Mouse (Mus musculus) kidney, postnatal 0 days (tissue): ENCODE data around the gene Atg4a-ps. TPM values are rescaled to one million over a fixed set of nuclear protein-coding genes. Genes with fewer than 3 reads are reported as not detected.

ENCODE experiments used
- ATAC-seq: fragments of 200-750 bp; cut with Nextera tagmentation; replicated peaks from 2 replicates; pipeline ENCODE4 v1.8.0; 2017; ENCODE audit warnings: low read depth, moderate number of reproducible peaks, moderate TSS enrichment, moderate library complexity; ENCODE audit not compliant: low FRiP score
- DNase-seq: peaks from one replicate; pipeline ENCODE4 v3.0.0-alpha.2; 2016; ENCODE audit warnings: low spot score
- H3K27ac ChIP-seq: fragments of 300-500 bp; sonication (generic); 2 replicates; pipeline ENCODE4 v1.5.1; 2014; ENCODE audit warnings: mild to moderate bottlenecking
- H3K27me3 ChIP-seq: fragments of 300-500 bp; sonication (generic); 2 replicates; pipeline ENCODE4 v1.6.1; 2014; ENCODE audit warnings: low read length, mixed read lengths; ENCODE audit not compliant: insufficient read depth
- H3K36me3 ChIP-seq: fragments of 300-500 bp; sonication (generic); 2 replicates; pipeline ENCODE4 v1.6.1; 2014; ENCODE audit warnings: low read length, mixed read lengths; ENCODE audit not compliant: insufficient read depth
- H3K4me1 ChIP-seq: fragments of 300-500 bp; sonication (generic); replicated peaks from 2 replicates; pipeline ENCODE4 v1.6.1; 2014; ENCODE audit warnings: antibody characterized with exemption, low read length, mixed read lengths; ENCODE audit not compliant: insufficient read depth
- H3K4me2 ChIP-seq: fragments of 300-500 bp; sonication (generic); 2 replicates; pipeline ENCODE4 v1.6.1; 2014; ENCODE audit warnings: mild to moderate bottlenecking, low read length, moderate library complexity, mixed read lengths
- H3K4me3 ChIP-seq: fragments of 300-500 bp; sonication (generic); replicated peaks from 2 replicates; pipeline ENCODE4 v1.5.1; 2014; ENCODE audit warnings: low read depth, low read length
- H3K9ac ChIP-seq: fragments of 300-500 bp; sonication (generic); 2 replicates; pipeline ENCODE4 v1.6.1; 2014; ENCODE audit warnings: low read depth, low read length
- H3K9me3 ChIP-seq: fragments of 300-500 bp; sonication (generic); replicated peaks from 2 replicates; pipeline ENCODE4 v1.6.1; 2016; ENCODE audit warnings: low read length, inconsistent platforms, mixed read lengths
- CTCF ChIP-seq: IDR thresholded peaks from 2 replicates; pipeline ENCODE4 v1.5.1; 2016; ENCODE audit warnings: antibody characterized with exemption, low read depth, mild to moderate bottlenecking, moderate library complexity
- WGBS: fragments of 180-500 bp; shearing (Covaris S2); extraction: QIAGEN DNeasy Blood & Tissue Kit; methylation state at CpG from one replicate; pipeline ENCODE4 v1.1.7; 2014; 5-methylcytosine and 5-hydroxymethylcytosine counted together
- polyA plus RNA-seq: library from polyadenylated mRNA; unstranded; fragments of >200 nt; fragmentation: Nextera tagmentation; extraction: Ambion mirVana; gene quantifications from 2 replicates; pipeline ENCODE4 v1.2.1, GENCODE M21; 2015

The Atg4a-ps gene
- polyA plus RNA-seq, 1 experiment from 2014 or later: 0.26 TPM

GRCm38 (mm10) chr3:103634256-103634655, 11.6 kb downstream of the Atg4a-ps start:
- no peak for ATAC-seq
- H3K9me3 ChIP-seq: no peaks in the 10 kb centered on the region
- H3K27me3 ChIP-seq: no peaks in the 10 kb centered on the region
- no peak for DNase-seq
- 100% methylated on average over 1 of the region's 1 CpGs for WGBS
- H3K9ac ChIP-seq: no peak overlapping the region
- no peak overlapping the region for H3K27ac ChIP-seq
- H3K4me1 ChIP-seq: no peaks in the 10 kb centered on the region
- no peak for TF ChIP-seq CTCF
- no peak overlapping the region for H3K4me3 ChIP-seq
- no peaks in the 10 kb centered on the region for H3K36me3 ChIP-seq
- no peak overlapping the region for H3K4me2 ChIP-seq

- Histone ChIP-seq H3K36me3 (no peaks in the 10 kb centered on the region), H3K27me3 (no peaks in the 10 kb centered on the region), H3K4me2 (no peak overlapping the region), H3K27ac (no peak overlapping the region), H3K4me3 (no peak overlapping the region), H3K9ac (no peak overlapping the region), H3K4me1 (no peaks in the 10 kb centered on the region), H3K9me3 (no peaks in the 10 kb centered on the region)
- no peak for TF ChIP-seq CTCF
- 67% methylated on average over 4 of the region's 4 CpGs for WGBS
- no peak for ATAC-seq
- DNase-seq: no peak
Measured at GRCm38 (mm10) chr3:103633831-103634230, 12.0 kb downstream of the Atg4a-ps start.

DNA sequence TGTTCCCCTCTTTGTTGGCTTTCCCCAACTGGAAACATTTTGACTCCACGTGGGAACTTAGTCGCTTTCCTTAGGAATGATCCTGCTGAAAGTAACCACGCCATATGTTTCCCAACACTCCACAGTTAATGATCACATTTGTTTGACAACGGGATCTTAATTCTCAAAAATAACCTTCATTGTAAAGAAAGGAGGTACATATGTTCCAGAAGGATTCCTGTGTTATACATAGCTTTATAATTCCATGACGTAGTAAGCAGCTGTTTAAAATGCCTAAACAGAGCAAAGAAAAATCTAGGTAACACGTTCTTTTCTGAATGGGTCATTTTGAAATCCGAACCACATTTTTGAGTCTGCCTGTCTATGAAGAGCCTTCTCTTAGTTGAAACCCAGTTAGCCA, 12.7 kb downstream of the Atg4a-ps start:
- no peaks in the 10 kb centered on the region for H3K9me3 ChIP-seq
- H3K27me3 ChIP-seq: no peaks in the 10 kb centered on the region
- DNase-seq: no peak
- no peak for ATAC-seq
- 75% methylated on average over 7 of the region's 7 CpGs for WGBS
- no peaks in the 10 kb centered on the region for H3K4me1 ChIP-seq
- H3K36me3 ChIP-seq: no peaks in the 10 kb centered on the region
- no peak overlapping the region for H3K4me2 ChIP-seq
- no peak overlapping the region for H3K4me3 ChIP-seq
- no peak for TF ChIP-seq CTCF
- H3K9ac ChIP-seq: no peak overlapping the region
- H3K27ac ChIP-seq: no peak overlapping the region

DNA sequence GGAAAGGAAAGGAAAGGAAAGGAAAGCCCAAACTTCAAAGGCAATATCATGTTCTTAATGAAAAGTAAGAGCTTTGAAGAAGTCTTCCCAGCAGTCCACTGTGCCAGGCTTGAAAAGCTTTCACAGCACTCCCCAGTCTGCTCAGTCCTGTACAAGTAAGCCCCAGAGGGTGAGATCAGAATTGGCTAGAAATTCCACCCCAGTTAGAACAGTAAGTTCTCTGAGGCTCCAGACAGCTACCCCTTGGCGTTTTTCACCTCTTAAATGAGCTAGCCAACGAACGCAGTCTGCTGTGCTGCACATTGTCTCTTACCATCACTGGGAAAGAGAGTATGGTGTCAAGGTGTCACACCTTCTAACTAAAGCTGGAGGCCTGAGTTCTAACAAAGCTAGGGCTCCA, 18.2 kb downstream of the Atg4a-ps start:
- ATAC-seq: no peak
- Histone ChIP-seq H3K36me3 (no peaks in the 10 kb centered on the region), H3K9ac (no peak overlapping the region), H3K27ac (no peak overlapping the region), H3K4me3 (no peak overlapping the region), H3K4me2 (no peak overlapping the region), H3K9me3 (no peaks in the 10 kb centered on the region), H3K27me3 (no peaks in the 10 kb centered on the region), H3K4me1 (0 out of 2 replicates have a peak, but pooled peaks cover 3% of the 10 kb centered on the region)
- DNase-seq: no peak
- 77% methylated on average over 3 of the region's 3 CpGs for WGBS
- TF ChIP-seq CTCF: no peak

DNA sequence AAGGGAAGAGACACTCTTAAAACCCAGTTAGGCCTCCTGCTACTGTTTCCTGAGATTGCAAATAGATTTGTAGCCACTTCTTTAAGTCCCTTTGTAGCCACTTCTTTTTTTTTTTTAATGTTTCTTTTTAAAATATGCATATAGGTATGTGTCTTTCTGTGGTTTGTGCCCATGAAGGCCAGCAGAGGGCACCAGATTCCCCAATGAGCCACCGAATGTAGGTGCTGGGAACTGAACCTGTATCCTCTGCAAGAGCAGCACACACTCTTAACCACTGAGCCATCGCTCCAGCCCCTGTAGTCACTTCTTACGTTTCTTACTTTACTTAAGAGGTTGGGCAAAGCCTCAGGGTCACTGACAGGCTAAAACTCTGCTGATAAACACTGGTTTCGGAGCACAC, 19.4 kb downstream of the Atg4a-ps start:
- Histone ChIP-seq H3K4me3 (no peak overlapping the region), H3K4me1 (0 out of 2 replicates have a peak, but pooled peaks cover 3% of the 10 kb centered on the region), H3K4me2 (no peak overlapping the region), H3K9ac (no peak overlapping the region), H3K36me3 (no peaks in the 10 kb centered on the region), H3K9me3 (no peaks in the 10 kb centered on the region), H3K27me3 (no peaks in the 10 kb centered on the region), H3K27ac (no peak overlapping the region)
- peak; percentile 14; the same call in 1 of the 2 replicates for TF ChIP-seq CTCF
- WGBS: 93% methylated on average over 4 of the region's 4 CpGs
- DNase-seq: no peak
- ATAC-seq: no peak

DNA sequence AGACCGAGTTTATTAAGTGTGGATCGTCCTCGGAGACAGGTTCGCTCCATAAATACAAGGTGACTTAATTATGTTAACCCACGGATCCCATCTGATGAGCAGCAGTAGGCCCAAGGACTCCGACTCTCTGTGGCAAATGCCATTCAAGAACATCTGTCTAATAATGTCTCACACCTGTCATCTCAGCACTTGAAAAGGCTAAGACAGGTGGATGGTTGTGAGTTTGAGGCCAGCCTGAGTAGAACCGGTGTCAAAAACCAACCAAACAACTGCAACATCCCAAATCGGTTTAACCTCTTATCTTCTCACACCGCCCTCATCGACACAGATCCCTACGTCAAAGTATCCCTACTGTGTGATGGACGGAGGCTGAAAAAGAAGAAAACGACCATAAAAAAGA, 20.7 kb downstream of the Atg4a-ps start:
- DNase-seq (no peak), ATAC-seq (no peak)
- no peak for TF ChIP-seq CTCF
- no peaks in the 10 kb centered on the region for H3K36me3 ChIP-seq
- no peak overlapping the region for H3K27ac ChIP-seq
- H3K4me2 ChIP-seq: no peak overlapping the region
- no peak overlapping the region for H3K4me3 ChIP-seq
- 0 out of 2 replicates have a peak, but pooled peaks cover 3% of the 10 kb centered on the region for H3K4me1 ChIP-seq
- H3K9ac ChIP-seq: no peak overlapping the region
- no peaks in the 10 kb centered on the region for H3K27me3 ChIP-seq
- WGBS: 69% methylated on average over 13 of the region's 13 CpGs
- H3K9me3 ChIP-seq: no peaks in the 10 kb centered on the region

- Histone ChIP-seq H3K36me3 (no peaks in the 10 kb centered on the region), H3K9ac (no peak overlapping the region), H3K27me3 (no peaks in the 10 kb centered on the region), H3K4me2 (no peak overlapping the region), H3K9me3 (no peaks in the 10 kb centered on the region), H3K27ac (no peak overlapping the region), H3K4me3 (no peak overlapping the region), H3K4me1 (0 out of 2 replicates have a peak, but pooled peaks cover 3% of the 10 kb centered on the region)
- WGBS: 19% methylated on average over 5 of the region's 5 CpGs
- no peak for DNase-seq
- ATAC-seq: no peak
- no peak for TF ChIP-seq CTCF
Measured at GRCm38 (mm10) chr3:103624591-103625051, 21.2 kb downstream of the Atg4a-ps start.
